Mouse (Mus musculus) heart, embryonic 10.5 days (tissue): Measurements from ENCODE around the gene Sirt3. TPM values are rescaled to one million over a fixed set of nuclear protein-coding genes. Genes with fewer than 3 reads are reported as not detected.
"Not testable (repeated sequence)": the region's sequence is repeated elsewhere in the genome, so short reads cannot be mapped to it uniquely, and the experiment has no call there.

Experiments used
- DNase-seq: peaks from one replicate; pipeline ENCODE4 v3.0.0-alpha.2; 2017; ENCODE audit warnings: low spot score
- H3K27ac ChIP-seq: fragments of 300-500 bp; sonication (generic); 2 replicates; pipeline ENCODE4 v1.5.1; 2016; ENCODE audit warnings: mild to moderate bottlenecking
- H3K27me3 ChIP-seq: fragments of 300-500 bp; sonication (generic); 2 replicates; pipeline ENCODE4 v1.6.1; 2016; ENCODE audit warnings: mild to moderate bottlenecking; ENCODE audit not compliant: poor library complexity, insufficient read depth, severe bottlenecking
- H3K36me3 ChIP-seq: fragments of 300-500 bp; sonication (generic); 2 replicates; pipeline ENCODE4 v1.6.1; 2016; ENCODE audit warnings: mild to moderate bottlenecking, moderate library complexity
- H3K4me1 ChIP-seq: fragments of 300-500 bp; sonication (generic); 2 replicates; pipeline ENCODE4 v1.6.1; 2016; ENCODE audit warnings: mild to moderate bottlenecking
- H3K4me3 ChIP-seq: fragments of 300-500 bp; sonication (generic); 2 replicates; pipeline ENCODE4 v1.5.1; 2016; ENCODE audit warnings: mild to moderate bottlenecking, moderate library complexity
- H3K9me3 ChIP-seq: fragments of 300-500 bp; sonication (generic); 2 replicates; pipeline ENCODE4 v1.6.1; 2016; ENCODE audit warnings: mild to moderate bottlenecking, moderate library complexity
- WGBS: fragments of 180-500 bp; shearing (Covaris S2); methylation state at CpG from one replicate; pipeline ENCODE4 v1.1.7; 2016; 5-methylcytosine and 5-hydroxymethylcytosine counted together
- polyA plus RNA-seq: library from polyadenylated mRNA; unstranded; fragments of >200 nt; fragmentation: Nextera tagmentation; extraction: Ambion mirVana; gene quantifications from 2 replicates; pipeline ENCODE4 v1.2.1, GENCODE M21; 2016

The Sirt3 gene
- polyA plus RNA-seq, 1 experiment from 2014 or later: 31.5 TPM

- H3K27me3 ChIP-seq: peaks cover 13% of the 10 kb centered on the region; the same call in 1 of the 2 replicates
- 44% methylated on average over 7 of the region's 7 CpGs for WGBS
- peaks cover 10% of the 10 kb centered on the region; the same call in 1 of the 2 replicates for H3K4me1 ChIP-seq
- H3K9me3 ChIP-seq: no peaks in the 10 kb centered on the region
- DNase-seq: no peak
- no peak overlapping the region for H3K4me3 ChIP-seq
- H3K36me3 ChIP-seq: no peaks in the 10 kb centered on the region
- no peak overlapping the region for H3K27ac ChIP-seq
These were observed 26.1 kb upstream of the Sirt3 start for GRCm38 (mm10) chr7:140908181-140908580.

- no peak overlapping the region for H3K4me3 ChIP-seq
- WGBS: 81% methylated on average over 7 of the region's 7 CpGs
- H3K27ac ChIP-seq: no peak overlapping the region
- no peaks in the 10 kb centered on the region for H3K36me3 ChIP-seq
- no peaks in the 10 kb centered on the region for H3K9me3 ChIP-seq
- peaks cover 15% of the 10 kb centered on the region; the same call in 1 of the 2 replicates for H3K4me1 ChIP-seq
- H3K27me3 ChIP-seq: peaks cover 13% of the 10 kb centered on the region; the same call in 1 of the 2 replicates
- no peak for DNase-seq
These were observed 25.6 kb upstream of the Sirt3 start for GRCm38 (mm10) chr7:140907697-140908096.

- no peak overlapping the region for H3K27ac ChIP-seq
- no peaks in the 10 kb centered on the region for H3K9me3 ChIP-seq
- 76% methylated on average over 13 of the region's 13 CpGs for WGBS
- no peaks in the 10 kb centered on the region for H3K36me3 ChIP-seq
- H3K27me3 ChIP-seq: peaks cover 13% of the 10 kb centered on the region; the same call in 1 of the 2 replicates
- H3K4me3 ChIP-seq: no peak overlapping the region
- no peak for DNase-seq
- peaks cover 15% of the 10 kb centered on the region; the same call in 1 of the 2 replicates for H3K4me1 ChIP-seq
These were observed 25.0 kb upstream of the Sirt3 start for GRCm38 (mm10) chr7:140907131-140907530.

GRCm38 (mm10) chr7:140905642-140906081, 23.6 kb upstream of the Sirt3 start:
- Histone ChIP-seq H3K27ac (no peak overlapping the region), H3K9me3 (no peaks in the 10 kb centered on the region), H3K4me1 (peaks cover 19% of the 10 kb centered on the region), H3K27me3 (peaks cover 13% of the 10 kb centered on the region; the same call in 1 of the 2 replicates), H3K36me3 (no peaks in the 10 kb centered on the region), H3K4me3 (no peak overlapping the region)
- WGBS: 46% methylated on average over 2 of the region's 2 CpGs
- DNase-seq: no peak

- peaks cover 13% of the 10 kb centered on the region; the same call in 1 of the 2 replicates for H3K27me3 ChIP-seq
- WGBS: 24% methylated on average over 13 of the region's 13 CpGs
- H3K9me3 ChIP-seq: no peaks in the 10 kb centered on the region
- H3K36me3 ChIP-seq: peaks cover 11% of the 10 kb centered on the region
- peak; percentile 87 for DNase-seq
- H3K4me1 ChIP-seq: peaks cover 26% of the 10 kb centered on the region; the same call in 1 of the 2 replicates
- 0 out of 2 replicates have a peak overlapping the region, but pooled peaks have one; percentile 10 for H3K27ac ChIP-seq
- no peak overlapping the region for H3K4me3 ChIP-seq
These were observed 21.1 kb upstream of the Sirt3 start for GRCm38 (mm10) chr7:140903212-140903611.

GRCm38 (mm10) chr7:140902036-140902875, 20.1 kb upstream of the Sirt3 start:
- H3K9me3 ChIP-seq: no peaks in the 10 kb centered on the region
- DNase-seq: no peak
- H3K27me3 ChIP-seq: peaks cover 13% of the 10 kb centered on the region; the same call in 1 of the 2 replicates
- H3K27ac ChIP-seq: no peak overlapping the region
- H3K4me3 ChIP-seq: no peak overlapping the region
- peaks cover 26% of the 10 kb centered on the region; the same call in 1 of the 2 replicates for H3K4me1 ChIP-seq
- H3K36me3 ChIP-seq: peaks cover 20% of the 10 kb centered on the region
- 80% methylated on average over 15 of the region's 15 CpGs for WGBS

- Histone ChIP-seq H3K4me3 (peak within 1 kb of the TSS; percentile 29), H3K4me1 (peaks cover 26% of the 10 kb centered on the region; the same call in 1 of the 2 replicates), H3K27ac (peak within 1 kb of the TSS; percentile 67; the same call in 1 of the 2 replicates), H3K36me3 (peaks cover 39% of the 10 kb centered on the region), H3K9me3 (no peaks in the 10 kb centered on the region), H3K27me3 (peaks cover 7% of the 10 kb centered on the region; the same call in 1 of the 2 replicates)
- 67% methylated on average over 10 of the region's 10 CpGs for WGBS
- DNase-seq: no peak
These were observed 18.1 kb upstream of the Sirt3 start, which contains the start of gene Cox8b for GRCm38 (mm10) chr7:140900220-140900619. Cox8b (minus strand) TSS chr7:140900446.

GRCm38 (mm10) chr7:140899121-140899520, 17.0 kb upstream of the Sirt3 start:
- peaks cover 47% of the 10 kb centered on the region for H3K36me3 ChIP-seq
- H3K27ac ChIP-seq: 0 out of 2 replicates have a peak overlapping the region, but pooled peaks have one; percentile 4
- DNase-seq: no peak
- H3K27me3 ChIP-seq: peaks cover 2% of the 10 kb centered on the region; the same call in 1 of the 2 replicates
- peaks cover 26% of the 10 kb centered on the region; the same call in 1 of the 2 replicates for H3K4me1 ChIP-seq
- no peaks in the 10 kb centered on the region for H3K9me3 ChIP-seq
- H3K4me3 ChIP-seq: no peak overlapping the region
- 82% methylated on average over 3 of the region's 3 CpGs for WGBS

GRCm38 (mm10) chr7:140897863-140898262, 15.8 kb upstream of the Sirt3 start:
- Histone ChIP-seq H3K4me1 (peaks cover 19% of the 10 kb centered on the region; the same call in 1 of the 2 replicates), H3K9me3 (no peaks in the 10 kb centered on the region), H3K36me3 (peaks cover 60% of the 10 kb centered on the region), H3K4me3 (no peak overlapping the region), H3K27me3 (no peaks in the 10 kb centered on the region), H3K27ac (no peak overlapping the region)
- no peak for DNase-seq
- 91% methylated on average over 7 of the region's 7 CpGs for WGBS

GRCm38 (mm10) chr7:140894611-140895010, 12.5 kb upstream of the Sirt3 start:
- H3K9me3 ChIP-seq: no peaks in the 10 kb centered on the region
- H3K27ac ChIP-seq: no peak overlapping the region
- DNase-seq: no peak
- H3K4me3 ChIP-seq: no peak overlapping the region
- WGBS: 92% methylated on average over 3 of the region's 3 CpGs
- 0 out of 2 replicates have a peak, but pooled peaks cover 3% of the 10 kb centered on the region for H3K4me1 ChIP-seq
- H3K36me3 ChIP-seq: peaks cover 80% of the 10 kb centered on the region
- no peaks in the 10 kb centered on the region for H3K27me3 ChIP-seq

- Histone ChIP-seq H3K4me3 (no peak overlapping the region), H3K9me3 (no peaks in the 10 kb centered on the region), H3K4me1 (no peaks in the 10 kb centered on the region), H3K27me3 (no peaks in the 10 kb centered on the region), H3K36me3 (peaks cover 83% of the 10 kb centered on the region), H3K27ac (no peak overlapping the region)
- 94% methylated on average over 7 of the region's 7 CpGs for WGBS
- no peak for DNase-seq
These were observed 11.9 kb upstream of the Sirt3 start for GRCm38 (mm10) chr7:140894031-140894430.

- peaks cover 79% of the 10 kb centered on the region for H3K36me3 ChIP-seq
- not testable (repeated sequence) for DNase-seq, H3K27me3 ChIP-seq, H3K9me3 ChIP-seq, H3K4me1 ChIP-seq, H3K27ac ChIP-seq, H3K4me3 ChIP-seq
- WGBS: 95% methylated on average over 16 of the region's 16 CpGs
These were observed 8.5 kb upstream of the Sirt3 start for GRCm38 (mm10) chr7:140890636-140891035.

- no peak for DNase-seq
- Histone ChIP-seq H3K4me1 (peaks cover 9% of the 10 kb centered on the region), H3K9me3 (no peaks in the 10 kb centered on the region), H3K36me3 (peaks cover 31% of the 10 kb centered on the region), H3K4me3 (peak overlapping the region; percentile 98), H3K27me3 (no peaks in the 10 kb centered on the region), H3K27ac (peak overlapping the region; percentile 92)
- WGBS: under 1% methylated on average over 12 of the region's 12 CpGs
These were observed 327 bp upstream of the Sirt3 start for GRCm38 (mm10) chr7:140882469-140882803.
